24 mouse cellular contexts compared by ENCODE assay signal in the genomic region with DNA sequence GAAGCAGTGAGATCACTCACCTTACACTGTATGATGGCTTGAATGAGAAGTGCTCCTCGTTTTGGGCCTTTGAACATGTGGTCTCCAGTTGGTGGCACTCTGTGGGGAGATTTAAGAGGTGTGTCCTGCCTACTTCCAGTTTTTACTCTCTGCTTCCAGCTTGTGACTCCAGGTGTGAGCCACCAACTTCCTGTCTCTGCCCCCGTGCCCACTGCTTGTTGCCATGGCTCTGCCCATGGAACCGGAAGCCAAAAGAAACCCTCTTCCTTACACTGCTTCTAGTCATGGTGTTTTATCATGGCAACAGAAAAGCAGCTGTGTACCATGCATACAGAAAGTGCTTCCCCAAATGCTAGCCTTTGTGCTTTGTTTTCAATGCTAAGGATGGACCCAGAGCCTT. TPM values are rescaled to one million over a fixed set of nuclear protein-coding genes. Genes with fewer than 3 reads are reported as not detected.
DNase-seq lines count a peak whose midpoint lies in the region; ATAC-seq lines count a peak whose summit lies in the region.
"Had no signal": no experiment of that assay in that cellular context is flagged by ENCODE, and none has a peak within 500 bp of the region (broad histone marks: within the 10 kb centered on the region; RNA-seq: fewer than 3 reads in every experiment).

No protein-coding gene starts in this region.

- ATAC-seq in granulocyte monocyte progenitor cell, adult 5-6 weeks (replicated peaks; ENCODE audit: poor library complexity, severe bottlenecking), result peak; percentile 58
- ATAC-seq in megakaryocyte progenitor cell, adult 5-6 weeks (replicated peaks; ENCODE audit: poor library complexity), result peak; percentile 39; the same call in 1 of the 2 replicates
- ATAC-seq in hindbrain, embryonic 16.5 days, result no peak
- ATAC-seq in intestine, embryonic 16.5 days, result no peak
- ATAC-seq: CD4-positive, CD25-positive, alpha-beta regulatory T cell, adult 4 months; forebrain, embryonic 16.5 days had no signal

- no peak overlapping the region for H3K4me2 ChIP-seq in hindbrain, embryonic 16.5 days (ENCODE audit: low read length)
- no peak overlapping the region for H3K4me2 ChIP-seq in intestine, embryonic 16.5 days (ENCODE audit: low read depth, low read length)
- H3K4me2 ChIP-seq: embryonic facial prominence, embryonic 12.5 days; heart, embryonic 11.5 days; heart, embryonic 15.5 days; hindbrain, embryonic 14.5 days had no signal

- no peak overlapping the region for H3K27ac ChIP-seq in hindbrain, embryonic 16.5 days (ENCODE audit: low read depth, low read length)
- no peak overlapping the region for H3K27ac ChIP-seq in intestine, embryonic 16.5 days (ENCODE audit: low read length)
- H3K27ac ChIP-seq: embryonic facial prominence, embryonic 12.5 days; gastrocnemius, adult 2 months; heart, adult 2 months; heart, embryonic 15.5 days; hindbrain, embryonic 10.5 days; hindbrain, embryonic 14.5 days had no signal

- WGBS in hindbrain, embryonic 16.5 days, result 57% methylated on average over 3 of the region's 3 CpGs
- 67% methylated on average over 3 of the region's 3 CpGs for WGBS in intestine, embryonic 16.5 days

- H3K9ac ChIP-seq in hindbrain, embryonic 16.5 days (ENCODE audit: low read depth, low read length), result no peak overlapping the region
- H3K9ac ChIP-seq in intestine, embryonic 16.5 days (ENCODE audit: low read depth, low read length), result no peak overlapping the region
- H3K9ac ChIP-seq: embryonic facial prominence, embryonic 12.5 days; heart, embryonic 15.5 days; hindbrain, embryonic 14.5 days had no signal

- peaks cover 18% of the 10 kb centered on the region for H3K4me1 ChIP-seq in hindbrain, embryonic 16.5 days (ENCODE audit: control insufficient read depth, insufficient read depth, low read depth, low read length)
- H3K4me1 ChIP-seq in intestine, embryonic 16.5 days (ENCODE audit: control insufficient read depth, insufficient read depth, low read length), result 0 out of 2 replicates have a peak, but pooled peaks cover 4% of the 10 kb centered on the region

- no peaks in the 10 kb centered on the region for H3K36me3 ChIP-seq in hindbrain, embryonic 16.5 days (ENCODE audit: control insufficient read depth, insufficient read depth, low read length)
- H3K36me3 ChIP-seq in intestine, embryonic 16.5 days (ENCODE audit: control insufficient read depth, insufficient read depth, low read length), result no peaks in the 10 kb centered on the region
- H3K36me3 ChIP-seq: embryonic facial prominence, embryonic 12.5 days; G1E; heart, embryonic 15.5 days; hindbrain, embryonic 10.5 days had no signal

- H3K9me3 ChIP-seq in hindbrain, embryonic 16.5 days (ENCODE audit: control insufficient read depth, low read length), result no peaks in the 10 kb centered on the region
- H3K9me3 ChIP-seq in intestine, embryonic 16.5 days (ENCODE audit: control insufficient read depth, low read length), result no peaks in the 10 kb centered on the region
- H3K9me3 ChIP-seq: embryonic facial prominence, embryonic 12.5 days; G1E; heart, embryonic 15.5 days; hindbrain, embryonic 10.5 days had no signal

- no peak overlapping the region for H3K4me3 ChIP-seq in hindbrain, embryonic 16.5 days (ENCODE audit: low read length)
- H3K4me3 ChIP-seq in intestine, embryonic 16.5 days (ENCODE audit: low read length), result no peak overlapping the region
- H3K4me3 ChIP-seq: embryonic facial prominence, embryonic 12.5 days; gastrocnemius, adult 2 months; heart, adult 2 months; heart, embryonic 15.5 days; hindbrain, embryonic 10.5 days had no signal

- peak; percentile 38 for DNase-seq in CD4-positive helper T cell, adult 2 months (ENCODE audit: low read depth, low spot score)
- DNase-seq in thymus, postnatal 14 days, result peak; percentile 51
- DNase-seq in gastrocnemius, adult 8-10 months (ENCODE audit: low spot score in 2 of 2), result no peak
- DNase-seq in layer of hippocampus, postnatal 25 days (ENCODE audit: extremely low spot score in 1 of 2, low spot score in 1 of 2), result no peak
- DNase-seq: adrenal gland, postnatal 10 days; cerebellum, adult 11 months; cerebellum, adult 8-10 months; cerebellum, postnatal 14 days; gastrocnemius, adult 2 months; gastrocnemius, postnatal 36 days; heart, adult 2 months; heart, postnatal 14 days had no signal

- no peaks in the 10 kb centered on the region for H3K27me3 ChIP-seq in hindbrain, embryonic 16.5 days (replicated peaks; ENCODE audit: control insufficient read depth, insufficient read depth, low read length)
- no peaks in the 10 kb centered on the region for H3K27me3 ChIP-seq in intestine, embryonic 16.5 days (replicated peaks; ENCODE audit: control insufficient read depth, insufficient read depth, low read length)

RNA-seq across cellular contexts. Expression of gene Rplp1, which starts 32.2 kb away (rescaled TPM):
- total RNA-seq in granulocyte monocyte progenitor cell, adult 5-6 weeks (2014; fragmentation: Nextera tagmentation), result 3,366 and 4,270 TPM in 2 replicates
- 4,896 and 5,913 TPM in 2 replicates for total RNA-seq in granulocyte monocyte progenitor cell, adult 5-6 weeks (2017)
- total RNA-seq in megakaryocyte progenitor cell, adult 5-6 weeks (2015), result 3,301 and 3,503 TPM in 2 replicates
- 5,104 and 5,789 TPM in 2 replicates for total RNA-seq in megakaryocyte progenitor cell, adult 5-6 weeks (2017)
- total RNA-seq in gastrocnemius, adult 8-10 months (2022), result 1,000 to 10,000 TPM; 1,384 to 1,601 (median 1,420) TPM
- total RNA-seq in layer of hippocampus, postnatal 25 days (2021), result 1,000 to 10,000 TPM; 1,278 to 1,525 TPM
- polyA plus RNA-seq in hindbrain, embryonic 16.5 days (2015; fragmentation: Nextera tagmentation; extraction: Ambion mirVana), result 902 and 928 TPM in 2 replicates
- 1,285 and 1,371 TPM in 2 replicates for polyA plus RNA-seq in intestine, embryonic 16.5 days (2015; fragmentation: Nextera tagmentation; extraction: Ambion mirVana)

Comparison
In these comparisons a context has a peak if more than half of its experiments do, and no peak if none do; other contexts are left out.
1. DNase-seq: peak in CD4-positive helper T cell, adult 2 months (single experiment) and thymus, postnatal 14 days (single experiment); none in gastrocnemius, adult 8-10 months (0 of 2) and layer of hippocampus, postnatal 25 days (0 of 2).
2. ATAC-seq: peak in granulocyte monocyte progenitor cell, adult 5-6 weeks (single experiment) and megakaryocyte progenitor cell, adult 5-6 weeks (single experiment); none in hindbrain, embryonic 16.5 days (single experiment) and intestine, embryonic 16.5 days (single experiment).